Mouse (Mus musculus): Measurements from ENCODE around the gene Tppp3.

GRCm38 (mm10) chr8:105481453-105481852 lies 10.1 kb upstream of the Tppp3 start:
- peak; percentile 13; the same call in 1 of the 2 replicates for TF ChIP-seq CTCF (IDR thresholded peaks at IDR 0.05; ENCODE audit: extremely low read depth, insufficient read depth, insufficient read length, insufficient replicate concordance)
- TF ChIP-seq POLR2A (IDR thresholded peaks at IDR 0.05; ENCODE audit: low read depth, low read length) = no peak

All from spleen, adult 2 months (tissue).